Mouse (Mus musculus): ENCODE data around the gene Ywhab. TPM values are rescaled to one million over a fixed set of nuclear protein-coding genes. Genes with fewer than 3 reads are reported as not detected.

Ywhab gene
- polyA plus RNA-seq, 1 experiment from 2014 or later: 445 TPM

GRCm38 (mm10) chr2:164047197-164047690, 52.5 kb downstream of the Ywhab start:
- Histone ChIP-seq H3K9me3 (ENCODE audit: control insufficient read depth, low read length) (no peaks in the 10 kb centered on the region), H3K27me3 (ENCODE audit: control insufficient read depth, insufficient read depth, low read length) (no peaks in the 10 kb centered on the region), H3K27ac (no peak overlapping the region), H3K4me2 (replicated peaks) (peak overlapping the region; percentile 43), H3K4me1 (replicated peaks; ENCODE audit: control insufficient read depth, insufficient read depth, low read length) (no peaks in the 10 kb centered on the region), H3K9ac (no peak overlapping the region), H3K4me3 (replicated peaks; ENCODE audit: low read length) (peak overlapping the region; percentile 20), H3K36me3 (replicated peaks; ENCODE audit: control insufficient read depth, insufficient read depth) (peaks cover 11% of the 10 kb centered on the region)
- DNase-seq (ENCODE audit: low spot score) (no peak), ATAC-seq (ENCODE audit: low FRiP score) (peak; percentile 37; the same call in 1 of the 2 replicates)
- 6% methylated on average over 16 of the region's 16 CpGs for WGBS

- Histone ChIP-seq H3K4me1 (replicated peaks; ENCODE audit: control insufficient read depth, insufficient read depth, low read length) (no peaks in the 10 kb centered on the region), H3K4me2 (replicated peaks) (no peak overlapping the region), H3K36me3 (replicated peaks; ENCODE audit: control insufficient read depth, insufficient read depth) (peaks cover 71% of the 10 kb centered on the region), H3K4me3 (replicated peaks; ENCODE audit: low read length) (no peak overlapping the region), H3K27me3 (ENCODE audit: control insufficient read depth, insufficient read depth, low read length) (no peaks in the 10 kb centered on the region), H3K9me3 (ENCODE audit: control insufficient read depth, low read length) (no peaks in the 10 kb centered on the region), H3K27ac (no peak overlapping the region), H3K9ac (no peak overlapping the region)
- DNase-seq (ENCODE audit: low spot score) (no peak), ATAC-seq (ENCODE audit: low FRiP score) (no peak)
- 92% methylated on average over 8 of the region's 8 CpGs for WGBS
Measured at GRCm38 (mm10) chr2:164053767-164054166, 59.0 kb downstream of the Ywhab start.

GRCm38 (mm10) chr2:164054671-164055070, 59.9 kb downstream of the Ywhab start:
- Histone ChIP-seq H3K9ac (no peak overlapping the region), H3K9me3 (ENCODE audit: control insufficient read depth, low read length) (no peaks in the 10 kb centered on the region), H3K4me1 (replicated peaks; ENCODE audit: control insufficient read depth, insufficient read depth, low read length) (no peaks in the 10 kb centered on the region), H3K36me3 (replicated peaks; ENCODE audit: control insufficient read depth, insufficient read depth) (peaks cover 80% of the 10 kb centered on the region), H3K27ac (no peak overlapping the region), H3K4me2 (replicated peaks) (no peak overlapping the region), H3K4me3 (replicated peaks; ENCODE audit: low read length) (no peak overlapping the region), H3K27me3 (ENCODE audit: control insufficient read depth, insufficient read depth, low read length) (no peaks in the 10 kb centered on the region)
- ATAC-seq (ENCODE audit: low FRiP score) (no peak), DNase-seq (ENCODE audit: low spot score) (no peak)
- 95% methylated on average over 8 of the region's 8 CpGs for WGBS

GRCm38 (mm10) chr2:164059634-164060235, 65.0 kb downstream of the Ywhab start:
- peaks cover 91% of the 10 kb centered on the region for H3K36me3 ChIP-seq (replicated peaks; ENCODE audit: control insufficient read depth, insufficient read depth)
- no peak overlapping the region for H3K4me2 ChIP-seq (replicated peaks)
- no peak overlapping the region for H3K4me3 ChIP-seq (replicated peaks; ENCODE audit: low read length)
- no peak overlapping the region for H3K27ac ChIP-seq
- no peak overlapping the region for H3K9ac ChIP-seq
- WGBS: 91% methylated on average over 8 of the region's 8 CpGs
- no peaks in the 10 kb centered on the region for H3K4me1 ChIP-seq (replicated peaks; ENCODE audit: control insufficient read depth, insufficient read depth, low read length)
- H3K27me3 ChIP-seq (ENCODE audit: control insufficient read depth, insufficient read depth, low read length): no peaks in the 10 kb centered on the region
- DNase-seq (ENCODE audit: low spot score): no peak
- no peaks in the 10 kb centered on the region for H3K9me3 ChIP-seq (ENCODE audit: control insufficient read depth, low read length)
- ATAC-seq (ENCODE audit: low FRiP score): no peak

Other genes with a start within 250 kb of the Ywhab start
- gene Ada, start 244.7 kb upstream of the Ywhab start, polyA plus RNA-seq (2014; fragmentation: Nextera tagmentation; extraction: Ambion mirVana): 3.0 and 3.3 TPM in 2 replicates
- gene Ccn5, start 174.1 kb upstream of the Ywhab start, polyA plus RNA-seq (2014; fragmentation: Nextera tagmentation; extraction: Ambion mirVana): 0.23 TPM in 1 of 2 replicates, not detected in the other
- 0.29 TPM in 1 of 2 replicates, not detected in the other for gene Kcnk15, start 141.3 kb upstream of the Ywhab start, polyA plus RNA-seq (2014; fragmentation: Nextera tagmentation; extraction: Ambion mirVana)
- gene Rims4, start 76.3 kb upstream of the Ywhab start, polyA plus RNA-seq (2014; fragmentation: Nextera tagmentation; extraction: Ambion mirVana): 7.1 and 8.9 TPM in 2 replicates
- 1.6 and 2.2 TPM in 2 replicates for gene Pabpc1l, start 30.5 kb downstream of the Ywhab start, polyA plus RNA-seq (2014; fragmentation: Nextera tagmentation; extraction: Ambion mirVana)
- gene Stk4, start 75.4 kb downstream of the Ywhab start, polyA plus RNA-seq (2014; fragmentation: Nextera tagmentation; extraction: Ambion mirVana): 26.6 and 27.4 TPM in 2 replicates
- gene Tomm34, start 76.2 kb downstream of the Ywhab start, polyA plus RNA-seq (2014; fragmentation: Nextera tagmentation; extraction: Ambion mirVana): 48.3 and 48.9 TPM in 2 replicates
- gene Kcns1, start 176.2 kb downstream of the Ywhab start, polyA plus RNA-seq (2014; fragmentation: Nextera tagmentation; extraction: Ambion mirVana): 1.1 and 1.6 TPM in 2 replicates
- gene Wfdc5, start 187.8 kb downstream of the Ywhab start, polyA plus RNA-seq (2014; fragmentation: Nextera tagmentation; extraction: Ambion mirVana): not detected in 2 replicates
- gene Wfdc12, start 195.6 kb downstream of the Ywhab start, polyA plus RNA-seq (2014; fragmentation: Nextera tagmentation; extraction: Ambion mirVana): not detected in 2 replicates
- not detected in 2 replicates for gene Wfdc15a, start 205.2 kb downstream of the Ywhab start, polyA plus RNA-seq (2014; fragmentation: Nextera tagmentation; extraction: Ambion mirVana)
- gene Wfdc15b, start 226.7 kb downstream of the Ywhab start, polyA plus RNA-seq (2014; fragmentation: Nextera tagmentation; extraction: Ambion mirVana): not detected in 2 replicates
- gene Svs2, start 243.5 kb downstream of the Ywhab start, polyA plus RNA-seq (2014; fragmentation: Nextera tagmentation; extraction: Ambion mirVana): not detected in 2 replicates

Data from hindbrain, embryonic 14.5 days (tissue).